ENCODE assay signal across 15 mouse cellular contexts in the genomic region with DNA sequence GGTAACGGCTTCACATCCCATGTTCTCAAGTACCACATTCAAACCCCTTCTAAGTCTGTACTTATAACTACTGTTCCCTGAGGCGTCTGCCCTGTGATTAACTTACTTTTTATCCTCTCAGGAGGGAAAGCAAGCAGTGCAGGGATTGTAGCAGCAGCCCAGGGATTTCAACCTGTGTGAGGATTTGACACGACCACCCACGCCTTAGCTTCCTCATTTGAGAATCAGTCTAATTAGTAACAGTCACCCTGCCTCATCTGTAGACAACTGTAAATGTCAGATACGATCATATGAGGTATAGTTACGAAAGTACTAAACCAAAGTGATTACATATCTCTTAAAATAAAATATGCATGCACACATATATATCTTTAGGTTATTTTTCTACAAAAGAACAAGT.
"Had no signal": no experiment of that assay in that cellular context is flagged by ENCODE, and none has a peak within 500 bp of the region (broad histone marks: within the 10 kb centered on the region; RNA-seq: fewer than 3 reads in every experiment).

No protein-coding gene starts in this region.

- H3K36me3 ChIP-seq: lung, embryonic 15.5 days; midbrain, embryonic 10.5 days; midbrain, embryonic 12.5 days; neural tube, embryonic 12.5 days; stomach, embryonic 15.5 days had no signal

- H3K4me3 ChIP-seq: lung, embryonic 15.5 days; midbrain, embryonic 10.5 days; midbrain, embryonic 12.5 days; neural tube, embryonic 12.5 days; stomach, embryonic 15.5 days had no signal

- H3K4me2 ChIP-seq: lung, embryonic 15.5 days; midbrain, embryonic 12.5 days; neural tube, embryonic 12.5 days; stomach, embryonic 15.5 days had no signal

- H3K4me1 ChIP-seq: lung, embryonic 15.5 days; midbrain, embryonic 12.5 days; neural tube, embryonic 12.5 days; stomach, embryonic 15.5 days had no signal

- H3K27me3 ChIP-seq: lung, embryonic 15.5 days; midbrain, embryonic 12.5 days; neural tube, embryonic 12.5 days; stomach, embryonic 15.5 days had no signal

- ATAC-seq: liver, postnatal 0 days; lung, postnatal 0 days had no signal

- DNase-seq: liver, postnatal 0 days; lung, adult 2 months; lung, postnatal 14 days; lung, postnatal 36 days; midbrain, embryonic 14.5 days; right cerebral cortex, postnatal 14 days; thymus, adult 2 months; thymus, postnatal 36 days had no signal

- H3K9ac ChIP-seq: liver, postnatal 0 days; lung, embryonic 15.5 days; midbrain, embryonic 12.5 days; neural tube, embryonic 12.5 days; stomach, embryonic 15.5 days had no signal

- H3K9me3 ChIP-seq: lung, embryonic 15.5 days; midbrain, embryonic 10.5 days; midbrain, embryonic 12.5 days; neural tube, embryonic 12.5 days; stomach, embryonic 15.5 days had no signal

- H3K27ac ChIP-seq: lung, embryonic 15.5 days; midbrain, embryonic 12.5 days; neural tube, embryonic 12.5 days; stomach, embryonic 15.5 days; stomach, postnatal 0 days had no signal
